Mouse (Mus musculus): Measurements from ENCODE around the gene Arhgap24.

DNA sequence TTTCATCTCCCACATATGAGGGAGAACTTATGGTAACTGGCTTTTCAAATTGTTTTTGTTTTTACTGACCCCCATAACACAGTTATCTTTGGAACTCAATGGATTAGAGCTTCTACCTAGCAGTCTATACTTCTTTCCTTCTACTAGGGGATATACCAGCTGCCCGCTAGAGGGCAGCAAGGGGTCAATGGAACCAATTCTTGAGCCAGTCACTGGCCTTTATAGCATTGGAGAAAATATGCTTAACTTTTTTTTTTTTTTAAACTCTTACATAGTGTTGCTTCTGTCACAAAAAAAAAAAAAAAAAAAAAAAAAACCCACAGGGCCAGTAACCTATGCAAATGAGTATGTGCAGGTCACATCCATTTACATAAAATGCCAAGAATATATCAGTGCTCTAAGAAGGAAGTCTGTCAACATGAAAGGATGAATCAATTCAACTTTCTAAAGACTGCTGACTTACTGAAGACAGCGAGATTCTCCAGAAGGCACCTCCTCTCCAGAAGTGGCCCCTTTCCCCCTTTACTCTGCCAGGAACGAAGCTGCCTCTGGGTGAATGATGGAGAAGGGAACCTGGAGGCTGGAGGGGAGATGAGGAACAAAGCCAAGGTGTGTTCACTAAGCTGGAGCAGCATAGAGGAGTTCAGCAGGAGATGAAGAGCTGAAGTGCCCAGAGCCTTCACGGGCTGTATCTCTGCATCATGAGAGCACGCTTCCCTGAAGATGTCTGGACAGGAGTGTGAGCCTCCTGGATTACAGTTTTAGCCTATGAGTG, 222.3 kb downstream of the Arhgap24 start:
- TF ChIP-seq CTCF (IDR thresholded peaks at IDR 0.05; ENCODE audit: borderline replicate concordance, extremely low read depth, insufficient read depth, insufficient read length) (peak; percentile 73; the same call in 1 of the 2 replicates), POLR2A (IDR thresholded peaks at IDR 0.05; ENCODE audit: borderline replicate concordance, extremely low read depth, insufficient read depth, insufficient read length, poor library complexity, severe bottlenecking) (no peak)
